Mouse (Mus musculus): Measurements from ENCODE around the gene Mef2c.

- peak; percentile 64 for TF ChIP-seq IRF4 (IDR thresholded peaks at IDR 0.05; ENCODE audit: low read depth, low read length)
- TF ChIP-seq CTCF (conservative IDR thresholded peaks at IDR 0.05 in 1 of 2, IDR thresholded peaks at IDR 0.05 in 1 of 2; ENCODE audit: low read depth in 2 of 2, low read length in 2 of 2), result peak in 1 of 2 experiments; percentile 48; a peak in 2 of 4 replicates
Observed at GRCm38 (mm10) chr13:83531968-83532591, 28.2 kb downstream of the Mef2c start.

Data from CH12.LX (cell line).